Mouse (Mus musculus) midbrain, embryonic 13.5 days (tissue): ENCODE data around the gene Aqr. TPM values are rescaled to one million over a fixed set of nuclear protein-coding genes. Genes with fewer than 3 reads are reported as not detected.

Experiments
- ATAC-seq: fragments of 200-750 bp; cut with Nextera tagmentation; 2 replicates; pipeline ENCODE4 v1.8.0; 2017; ENCODE audit warnings: mild to moderate bottlenecking, moderate TSS enrichment, moderate library complexity
- H3K27ac ChIP-seq: fragments of 300-500 bp; sonication (generic); 2 replicates; pipeline ENCODE4 v1.5.1; 2015; ENCODE audit warnings: inconsistent platforms, mild to moderate bottlenecking, moderate library complexity
- H3K27me3 ChIP-seq: fragments of 300-500 bp; sonication (generic); 2 replicates; pipeline ENCODE4 v1.6.1; 2015; ENCODE audit warnings: mild to moderate bottlenecking, inconsistent platforms
- H3K36me3 ChIP-seq: fragments of 300-500 bp; sonication (generic); 2 replicates; pipeline ENCODE4 v1.6.1; 2015; ENCODE audit warnings: mild to moderate bottlenecking, inconsistent platforms
- H3K4me1 ChIP-seq: fragments of 300-500 bp; sonication (generic); replicated peaks from 2 replicates; pipeline ENCODE4 v1.6.1; 2015; ENCODE audit warnings: inconsistent platforms
- H3K4me2 ChIP-seq: fragments of 300-500 bp; sonication (generic); replicated peaks from 2 replicates; pipeline ENCODE4 v1.6.1; 2015; ENCODE audit warnings: moderate library complexity, mild to moderate bottlenecking, inconsistent platforms
- H3K4me3 ChIP-seq: fragments of 300-500 bp; sonication (generic); replicated peaks from 2 replicates; pipeline ENCODE4 v1.5.1; 2015; ENCODE audit warnings: mild to moderate bottlenecking, inconsistent platforms
- H3K9ac ChIP-seq: fragments of 300-500 bp; sonication (generic); replicated peaks from 2 replicates; pipeline ENCODE4 v1.6.1; 2015; ENCODE audit warnings: mild to moderate bottlenecking, inconsistent platforms
- H3K9me3 ChIP-seq: fragments of 300-500 bp; sonication (generic); 2 replicates; pipeline ENCODE4 v1.6.1; 2016; ENCODE audit warnings: mild to moderate bottlenecking, inconsistent platforms
- WGBS: fragments of 180-500 bp; shearing (Covaris S2); methylation state at CpG from one replicate; pipeline ENCODE4 v1.1.7; 2015; 5-methylcytosine and 5-hydroxymethylcytosine counted together
- polyA plus RNA-seq: library from polyadenylated mRNA; unstranded; fragments of >200 nt; fragmentation: Nextera tagmentation; extraction: Ambion mirVana; gene quantifications from 2 replicates; pipeline ENCODE4 v1.2.1, GENCODE M21; 2015

Gene Aqr
- polyA plus RNA-seq, 1 experiment from 2014 or later = 46.0 TPM

DNA sequence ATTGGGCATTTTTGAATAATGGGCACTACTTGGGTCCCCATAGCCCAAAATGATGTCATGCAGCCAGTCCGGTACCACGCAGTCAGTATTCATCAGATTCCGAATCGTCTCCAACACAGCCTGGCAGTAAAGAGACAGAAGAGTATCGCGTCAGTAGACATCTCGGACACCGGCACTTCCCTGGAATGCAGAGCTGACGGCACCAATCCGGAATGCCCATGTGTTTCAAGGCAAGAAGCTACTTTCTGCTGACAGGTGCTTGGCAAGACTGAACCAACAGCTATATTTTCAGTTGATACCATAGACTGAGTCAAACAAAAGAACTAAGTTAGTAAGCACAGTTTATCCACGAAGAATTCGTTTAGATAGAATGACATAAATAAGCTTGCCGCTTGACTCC is 56.2 kb downstream of the Aqr start:
- H3K9ac ChIP-seq = no peak overlapping the region
- 97% methylated on average over 13 of the region's 13 CpGs for WGBS
- no peaks in the 10 kb centered on the region for H3K9me3 ChIP-seq
- no peak overlapping the region for H3K27ac ChIP-seq
- H3K4me3 ChIP-seq = no peak overlapping the region
- peaks cover 72% of the 10 kb centered on the region for H3K36me3 ChIP-seq
- no peaks in the 10 kb centered on the region for H3K27me3 ChIP-seq
- ATAC-seq = no peak
- H3K4me2 ChIP-seq = no peak overlapping the region
- no peaks in the 10 kb centered on the region for H3K4me1 ChIP-seq

- Histone ChIP-seq H3K9me3 (no peaks in the 10 kb centered on the region), H3K4me1 (no peaks in the 10 kb centered on the region), H3K4me2 (no peak overlapping the region), H3K9ac (no peak overlapping the region), H3K27ac (no peak overlapping the region), H3K27me3 (no peaks in the 10 kb centered on the region), H3K4me3 (no peak overlapping the region), H3K36me3 (peaks cover 70% of the 10 kb centered on the region)
- 96% methylated on average over 4 of the region's 4 CpGs for WGBS
- ATAC-seq = no peak
Observed at GRCm38 (mm10) chr2:114123304-114123703, 63.5 kb downstream of the Aqr start.

DNA sequence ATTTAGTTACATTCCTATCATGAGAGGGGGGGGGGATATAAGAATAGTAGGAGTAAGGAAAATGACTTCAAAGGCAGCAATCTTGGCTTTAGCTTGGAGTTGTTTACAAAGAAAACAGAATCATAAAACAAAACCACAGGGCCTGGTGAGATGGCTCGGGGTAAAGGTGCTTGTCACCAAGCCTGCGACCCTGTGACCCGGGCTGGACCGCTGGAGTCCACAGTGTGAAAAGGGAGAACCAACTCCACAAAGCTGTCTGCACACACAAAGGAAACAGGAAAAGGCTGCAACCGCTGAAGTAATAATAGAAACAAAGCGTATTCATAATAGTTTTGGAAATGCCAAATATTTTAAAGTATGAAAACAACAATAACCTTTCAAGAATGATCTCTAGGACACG is 67.4 kb downstream of the Aqr start:
- Histone ChIP-seq H3K9ac (no peak overlapping the region), H3K4me1 (no peaks in the 10 kb centered on the region), H3K9me3 (no peaks in the 10 kb centered on the region), H3K36me3 (peaks cover 66% of the 10 kb centered on the region), H3K27ac (no peak overlapping the region), H3K27me3 (no peaks in the 10 kb centered on the region), H3K4me2 (no peak overlapping the region), H3K4me3 (no peak overlapping the region)
- 79% methylated on average over 7 of the region's 7 CpGs for WGBS
- ATAC-seq = no peak

DNA sequence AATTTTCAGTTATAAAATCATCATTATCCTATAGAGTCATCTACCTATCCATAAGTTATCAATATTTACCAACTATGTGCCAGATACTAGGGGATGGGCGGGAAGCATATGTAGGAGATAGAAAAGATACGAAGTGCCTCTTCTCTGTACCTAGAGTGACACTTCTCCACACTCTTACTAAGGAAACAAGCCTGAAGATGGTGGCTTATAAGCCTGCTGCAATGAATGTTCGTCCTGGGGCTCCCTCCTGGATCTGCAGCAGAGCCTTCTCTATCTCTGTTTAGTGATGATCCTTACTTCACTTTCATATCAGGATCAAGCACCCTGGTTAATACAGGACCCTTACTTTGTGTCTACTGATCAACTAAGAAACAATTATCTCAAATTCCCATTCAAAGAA is 69.2 kb downstream of the Aqr start:
- Histone ChIP-seq H3K9me3 (no peaks in the 10 kb centered on the region), H3K9ac (no peak overlapping the region), H3K4me2 (no peak overlapping the region), H3K27me3 (no peaks in the 10 kb centered on the region), H3K4me1 (no peaks in the 10 kb centered on the region), H3K27ac (no peak overlapping the region), H3K36me3 (peaks cover 69% of the 10 kb centered on the region), H3K4me3 (no peak overlapping the region)
- WGBS = 89% methylated on average over 3 of the region's 3 CpGs
- ATAC-seq = no peak

DNA sequence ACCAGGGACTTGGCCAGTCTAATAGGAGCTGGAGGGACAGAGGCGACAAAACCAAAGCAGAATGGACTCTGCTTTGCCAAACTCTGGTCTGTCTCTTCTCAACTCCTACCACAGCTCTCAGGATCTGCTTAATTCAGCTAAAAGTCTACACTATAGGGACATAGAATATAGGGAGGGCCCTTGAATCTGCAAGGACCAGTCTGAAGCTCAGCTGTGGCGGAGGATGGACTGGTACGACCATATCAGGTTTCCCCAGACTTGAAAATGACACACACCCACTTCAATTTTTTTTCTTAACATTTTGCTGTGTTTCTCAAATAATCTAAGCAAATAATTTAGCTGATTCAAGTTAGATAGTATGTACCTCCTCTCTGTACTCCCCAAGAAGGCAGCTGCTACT is 69.6 kb downstream of the Aqr start:
- H3K4me3 ChIP-seq = no peak overlapping the region
- WGBS = 93% methylated on average over 3 of the region's 3 CpGs
- H3K36me3 ChIP-seq = peaks cover 69% of the 10 kb centered on the region
- H3K27me3 ChIP-seq = no peaks in the 10 kb centered on the region
- no peak overlapping the region for H3K9ac ChIP-seq
- no peaks in the 10 kb centered on the region for H3K4me1 ChIP-seq
- H3K4me2 ChIP-seq = no peak overlapping the region
- no peak for ATAC-seq
- no peaks in the 10 kb centered on the region for H3K9me3 ChIP-seq
- no peak overlapping the region for H3K27ac ChIP-seq

DNA sequence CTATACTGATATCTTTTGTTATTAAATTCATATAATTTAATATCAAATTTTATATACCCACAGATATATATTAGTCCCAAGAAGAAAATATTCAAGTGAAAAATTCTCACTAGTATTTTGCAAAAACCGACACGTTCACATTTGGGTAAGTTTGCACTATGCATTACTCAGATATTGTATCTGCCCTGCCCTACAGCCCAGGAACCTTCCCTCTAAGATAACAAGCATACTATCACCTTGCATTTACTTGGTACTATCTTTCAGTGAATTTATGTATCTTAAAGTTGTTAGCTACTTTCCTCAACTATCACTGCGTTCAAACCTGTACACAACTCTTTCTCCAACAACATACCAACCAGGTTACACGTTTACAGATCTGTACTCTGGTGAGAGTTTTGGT is 71.3 kb downstream of the Aqr start:
- Histone ChIP-seq H3K4me1 (no peaks in the 10 kb centered on the region), H3K4me3 (no peak overlapping the region), H3K9me3 (no peaks in the 10 kb centered on the region), H3K4me2 (no peak overlapping the region), H3K36me3 (peaks cover 65% of the 10 kb centered on the region), H3K27ac (no peak overlapping the region), H3K27me3 (no peaks in the 10 kb centered on the region), H3K9ac (no peak overlapping the region)
- WGBS = 97% methylated on average over 4 of the region's 4 CpGs
- ATAC-seq = no peak

GRCm38 (mm10) chr2:114107288-114108278 is 79.2 kb downstream of the Aqr start:
- Histone ChIP-seq H3K9me3 (no peaks in the 10 kb centered on the region), H3K4me3 (no peak overlapping the region), H3K36me3 (peaks cover 74% of the 10 kb centered on the region), H3K4me2 (no peak overlapping the region), H3K27me3 (no peaks in the 10 kb centered on the region), H3K4me1 (no peaks in the 10 kb centered on the region), H3K9ac (no peak overlapping the region), H3K27ac (no peak overlapping the region)
- WGBS = 40% methylated on average over 23 of the region's 23 CpGs
- ATAC-seq = no peak

DNA sequence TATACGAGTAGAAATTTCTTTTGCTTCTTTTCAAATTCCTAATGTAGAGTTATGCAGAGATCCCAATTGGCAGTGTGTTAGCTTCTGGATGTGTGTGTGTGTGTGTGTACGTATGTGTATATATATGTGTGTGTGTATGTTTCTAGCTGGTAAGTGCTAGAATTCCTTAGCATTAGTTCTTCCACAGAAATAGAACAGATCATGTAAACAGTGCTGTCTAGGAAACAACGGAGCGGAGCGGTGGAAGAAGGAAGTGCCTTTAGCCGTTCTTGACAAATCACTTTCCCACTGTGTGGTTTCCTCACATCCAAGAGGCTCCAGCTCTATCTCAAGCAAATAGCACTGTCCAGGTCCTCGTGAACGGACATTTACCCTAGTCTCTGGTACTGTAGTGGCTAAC is 80.4 kb downstream of the Aqr start:
- H3K9me3 ChIP-seq = no peaks in the 10 kb centered on the region
- no peak overlapping the region for H3K27ac ChIP-seq
- no peaks in the 10 kb centered on the region for H3K27me3 ChIP-seq
- no peak for ATAC-seq
- H3K4me3 ChIP-seq = no peak overlapping the region
- no peaks in the 10 kb centered on the region for H3K4me1 ChIP-seq
- WGBS = 96% methylated on average over 8 of the region's 8 CpGs
- no peak overlapping the region for H3K9ac ChIP-seq
- H3K36me3 ChIP-seq = peaks cover 78% of the 10 kb centered on the region
- no peak overlapping the region for H3K4me2 ChIP-seq

GRCm38 (mm10) chr2:114102471-114102870 is 84.4 kb downstream of the Aqr start:
- ATAC-seq = no peak
- Histone ChIP-seq H3K9ac (no peak overlapping the region), H3K9me3 (no peaks in the 10 kb centered on the region), H3K4me2 (no peak overlapping the region), H3K36me3 (peaks cover 74% of the 10 kb centered on the region), H3K27me3 (no peaks in the 10 kb centered on the region), H3K4me1 (no peaks in the 10 kb centered on the region), H3K27ac (no peak overlapping the region), H3K4me3 (no peak overlapping the region)
- 92% methylated on average over 3 of the region's 3 CpGs for whole genome bisulfite sequencing

DNA sequence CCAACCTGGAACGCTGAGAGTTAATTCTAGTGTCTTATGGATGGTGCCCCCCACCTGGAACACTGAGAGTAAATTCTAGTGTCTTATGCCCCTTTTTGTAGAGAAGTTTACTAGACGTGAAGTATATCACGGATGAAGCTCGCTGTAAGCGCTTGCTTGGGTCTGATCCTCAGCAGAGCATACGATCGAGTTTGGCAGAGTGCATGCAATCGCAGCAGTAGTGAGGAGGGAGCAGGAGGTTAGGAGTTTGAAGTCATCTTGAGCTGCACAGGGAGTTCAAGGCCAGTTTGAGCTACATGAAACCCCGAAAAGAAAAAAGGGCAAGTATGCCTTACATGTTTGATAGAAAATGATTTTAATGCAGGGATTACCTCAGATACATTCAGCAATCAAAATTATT is 86.0 kb downstream of the Aqr start:
- Histone ChIP-seq H3K36me3 (peaks cover 67% of the 10 kb centered on the region), H3K9me3 (no peaks in the 10 kb centered on the region), H3K27ac (no peak overlapping the region), H3K27me3 (no peaks in the 10 kb centered on the region), H3K4me1 (no peaks in the 10 kb centered on the region), H3K4me3 (no peak overlapping the region), H3K9ac (no peak overlapping the region), H3K4me2 (no peak overlapping the region)
- WGBS = 96% methylated on average over 9 of the region's 9 CpGs
- ATAC-seq = no peak

- no peaks in the 10 kb centered on the region for H3K4me1 ChIP-seq
- no peak overlapping the region for H3K4me2 ChIP-seq
- H3K9me3 ChIP-seq = no peaks in the 10 kb centered on the region
- no peak overlapping the region for H3K4me3 ChIP-seq
- peaks cover 57% of the 10 kb centered on the region for H3K36me3 ChIP-seq
- no peak for ATAC-seq
- WGBS = 88% methylated on average over 3 of the region's 3 CpGs
- H3K9ac ChIP-seq = no peak overlapping the region
- H3K27me3 ChIP-seq = no peaks in the 10 kb centered on the region
- no peak overlapping the region for H3K27ac ChIP-seq
Observed at GRCm38 (mm10) chr2:114099816-114100215, 87.0 kb downstream of the Aqr start.

- Histone ChIP-seq H3K4me2 (no peak overlapping the region), H3K9ac (no peak overlapping the region), H3K27ac (no peak overlapping the region), H3K4me1 (no peaks in the 10 kb centered on the region), H3K27me3 (no peaks in the 10 kb centered on the region), H3K9me3 (no peaks in the 10 kb centered on the region), H3K4me3 (no peak overlapping the region), H3K36me3 (peaks cover 51% of the 10 kb centered on the region)
- WGBS = 96% methylated on average over 5 of the region's 5 CpGs
- ATAC-seq = no peak
Observed at GRCm38 (mm10) chr2:114099109-114099508, 87.7 kb downstream of the Aqr start.

- no peaks in the 10 kb centered on the region for H3K27me3 ChIP-seq
- ATAC-seq = no peak
- H3K27ac ChIP-seq = no peak overlapping the region
- no peak overlapping the region for H3K4me3 ChIP-seq
- 93% methylated on average over 4 of the region's 4 CpGs for WGBS
- peaks cover 39% of the 10 kb centered on the region for H3K36me3 ChIP-seq
- 0 out of 2 replicates have a peak, but pooled peaks cover 5% of the 10 kb centered on the region for H3K4me1 ChIP-seq
- H3K9ac ChIP-seq = no peak overlapping the region
- H3K9me3 ChIP-seq = no peaks in the 10 kb centered on the region
- no peak overlapping the region for H3K4me2 ChIP-seq
Observed at GRCm38 (mm10) chr2:114097627-114098026, 89.2 kb downstream of the Aqr start.
